Mouse (Mus musculus) heart, postnatal 0 days (tissue): ENCODE results near the gene Rgs9. TPM values are rescaled to one million over a fixed set of nuclear protein-coding genes. Genes with fewer than 3 reads are reported as not detected.

ENCODE experiments used
- ATAC-seq: fragments of 200-750 bp; cut with Nextera tagmentation; 2 replicates; pipeline ENCODE4 v1.8.0; 2017; ENCODE audit warnings: low read depth, moderate number of reproducible peaks, moderate library complexity; ENCODE audit not compliant: insufficient read depth
- DNase-seq: peaks from one replicate; pipeline ENCODE4 v3.0.0-alpha.2; 2016; ENCODE audit warnings: low spot score
- H3K27ac ChIP-seq: fragments of 300-500 bp; sonication (generic); 2 replicates; pipeline ENCODE4 v1.5.1; 2014; ENCODE audit warnings: low read depth, mild to moderate bottlenecking
- H3K27me3 ChIP-seq: fragments of 300-500 bp; sonication (generic); 2 replicates; pipeline ENCODE4 v1.6.1; 2014; ENCODE audit warnings: low read length, mixed read lengths; ENCODE audit not compliant: control insufficient read depth, insufficient read depth
- H3K36me3 ChIP-seq: fragments of 300-500 bp; sonication (generic); replicated peaks from 2 replicates; pipeline ENCODE4 v1.6.1; 2014; ENCODE audit warnings: low read length, mixed read lengths; ENCODE audit not compliant: control insufficient read depth, insufficient read depth
- H3K4me1 ChIP-seq: fragments of 300-500 bp; sonication (generic); 2 replicates; pipeline ENCODE4 v1.6.1; 2014; ENCODE audit warnings: antibody characterized with exemption; ENCODE audit not compliant: control insufficient read depth, insufficient read depth
- H3K4me2 ChIP-seq: fragments of 300-500 bp; sonication (generic); 2 replicates; pipeline ENCODE4 v1.6.1; 2014; ENCODE audit warnings: low read depth, mild to moderate bottlenecking, low read length, moderate library complexity
- H3K4me3 ChIP-seq: fragments of 300-500 bp; sonication (generic); 2 replicates; pipeline ENCODE4 v1.5.1; 2014; ENCODE audit warnings: low read depth, low read length
- H3K9ac ChIP-seq: fragments of 300-500 bp; sonication (generic); replicated peaks from 2 replicates; pipeline ENCODE4 v1.6.1; 2014; ENCODE audit warnings: low read depth, low read length, mixed read lengths
- H3K9me3 ChIP-seq: fragments of 300-500 bp; sonication (generic); replicated peaks from 2 replicates; pipeline ENCODE4 v1.6.1; 2016; ENCODE audit warnings: low read length; ENCODE audit not compliant: control insufficient read depth
- CTCF ChIP-seq: IDR thresholded peaks from 2 replicates; pipeline ENCODE4 v1.5.1; 2016; ENCODE audit warnings: antibody characterized with exemption, control low read depth, low read depth
- EP300 ChIP-seq: IDR thresholded peaks from 2 replicates; pipeline ENCODE4 v1.6.1; 2016; ENCODE audit warnings: antibody characterized with exemption, low read depth
- WGBS: fragments of 180-500 bp; shearing (Covaris S2); extraction: QIAGEN DNeasy Blood & Tissue Kit; methylation state at CpG from one replicate; pipeline ENCODE4 v1.1.7; 2014; 5-methylcytosine and 5-hydroxymethylcytosine counted together
- polyA plus RNA-seq: library from polyadenylated mRNA; unstranded; fragments of >200 nt; fragmentation: Nextera tagmentation; extraction: Ambion mirVana; gene quantifications from 2 replicates; pipeline ENCODE4 v1.2.1, GENCODE M21; 2015
- total RNA-seq: library from RNA; depleted of rRNA; stranded (reverse); fragments of >200 nt; gene quantifications from 2 replicates; pipeline ENCODE4 v1.2.3, GENCODE M21; 2014; ENCODE audit warnings: low replicate concordance

Gene Rgs9
- total and polyA plus RNA-seq, 2 experiments from 2014 or later, result 0.23 to 0.80 TPM

- Histone ChIP-seq H3K4me1 (no peaks in the 10 kb centered on the region), H3K27ac (no peak overlapping the region), H3K9ac (no peak overlapping the region), H3K27me3 (no peaks in the 10 kb centered on the region), H3K9me3 (no peaks in the 10 kb centered on the region), H3K4me3 (no peak overlapping the region), H3K4me2 (no peak overlapping the region), H3K36me3 (no peaks in the 10 kb centered on the region)
- no peak for ATAC-seq
- no peak for DNase-seq
- WGBS, result 82% methylated on average over 5 of the region's 5 CpGs
- TF ChIP-seq EP300, result no peak
- TF ChIP-seq CTCF, result no peak
Observed at GRCm38 (mm10) chr11:109319946-109320345, 22.0 kb upstream of the Rgs9 start.

GRCm38 (mm10) chr11:109319471-109319870 is 21.5 kb upstream of the Rgs9 start:
- Histone ChIP-seq H3K4me1 (no peaks in the 10 kb centered on the region), H3K27ac (no peak overlapping the region), H3K27me3 (no peaks in the 10 kb centered on the region), H3K4me3 (no peak overlapping the region), H3K36me3 (no peaks in the 10 kb centered on the region), H3K9ac (no peak overlapping the region), H3K9me3 (no peaks in the 10 kb centered on the region), H3K4me2 (no peak overlapping the region)
- 78% methylated on average over 4 of the region's 4 CpGs for WGBS
- DNase-seq (no peak), ATAC-seq (no peak)
- no peak for TF ChIP-seq CTCF
- no peak for TF ChIP-seq EP300

GRCm38 (mm10) chr11:109316921-109317320 is 19.0 kb upstream of the Rgs9 start:
- Histone ChIP-seq H3K27me3 (no peaks in the 10 kb centered on the region; the same call in 1 of the 2 replicates), H3K36me3 (no peaks in the 10 kb centered on the region), H3K27ac (no peak overlapping the region), H3K9ac (no peak overlapping the region), H3K4me3 (no peak overlapping the region), H3K9me3 (no peaks in the 10 kb centered on the region), H3K4me2 (no peak overlapping the region), H3K4me1 (no peaks in the 10 kb centered on the region)
- peak; percentile 71 for TF ChIP-seq CTCF
- TF ChIP-seq EP300, result no peak
- DNase-seq (peak; percentile 45), ATAC-seq (no peak)
- 32% methylated on average over 4 of the region's 4 CpGs for WGBS

GRCm38 (mm10) chr11:109311885-109312605 is 14.1 kb upstream of the Rgs9 start:
- Histone ChIP-seq H3K27me3 (no peaks in the 10 kb centered on the region; the same call in 1 of the 2 replicates), H3K4me1 (no peaks in the 10 kb centered on the region), H3K4me2 (peak overlapping the region; percentile 69), H3K9ac (peak overlapping the region; percentile 64), H3K4me3 (peak overlapping the region; percentile 57), H3K27ac (no peak overlapping the region), H3K9me3 (no peaks in the 10 kb centered on the region), H3K36me3 (no peaks in the 10 kb centered on the region)
- WGBS, result 11% methylated on average over 20 of the region's 20 CpGs
- TF ChIP-seq EP300, result no peak
- TF ChIP-seq CTCF, result no peak
- peak; percentile 58 for DNase-seq
- peak; percentile 90 for ATAC-seq

GRCm38 (mm10) chr11:109305680-109306079 is 7.8 kb upstream of the Rgs9 start:
- Histone ChIP-seq H3K9ac (no peak overlapping the region), H3K27me3 (no peaks in the 10 kb centered on the region), H3K4me3 (no peak overlapping the region), H3K36me3 (no peaks in the 10 kb centered on the region), H3K9me3 (no peaks in the 10 kb centered on the region), H3K4me1 (no peaks in the 10 kb centered on the region), H3K4me2 (no peak overlapping the region), H3K27ac (no peak overlapping the region)
- no peak for TF ChIP-seq EP300
- TF ChIP-seq CTCF, result no peak
- WGBS, result 75% methylated on average over 5 of the region's 5 CpGs
- ATAC-seq, result no peak
- DNase-seq, result no peak

GRCm38 (mm10) chr11:109302338-109302737 is 4.4 kb upstream of the Rgs9 start:
- Histone ChIP-seq H3K4me2 (no peak overlapping the region), H3K27me3 (no peaks in the 10 kb centered on the region), H3K9ac (no peak overlapping the region), H3K36me3 (no peaks in the 10 kb centered on the region), H3K4me3 (no peak overlapping the region), H3K9me3 (no peaks in the 10 kb centered on the region), H3K4me1 (peaks cover 5% of the 10 kb centered on the region; the same call in 1 of the 2 replicates), H3K27ac (no peak overlapping the region)
- TF ChIP-seq EP300, result no peak
- TF ChIP-seq CTCF, result no peak
- peak; percentile 22 for DNase-seq
- WGBS, result 28% methylated on average over 4 of the region's 4 CpGs
- no peak for ATAC-seq
